In the genomic region with DNA sequence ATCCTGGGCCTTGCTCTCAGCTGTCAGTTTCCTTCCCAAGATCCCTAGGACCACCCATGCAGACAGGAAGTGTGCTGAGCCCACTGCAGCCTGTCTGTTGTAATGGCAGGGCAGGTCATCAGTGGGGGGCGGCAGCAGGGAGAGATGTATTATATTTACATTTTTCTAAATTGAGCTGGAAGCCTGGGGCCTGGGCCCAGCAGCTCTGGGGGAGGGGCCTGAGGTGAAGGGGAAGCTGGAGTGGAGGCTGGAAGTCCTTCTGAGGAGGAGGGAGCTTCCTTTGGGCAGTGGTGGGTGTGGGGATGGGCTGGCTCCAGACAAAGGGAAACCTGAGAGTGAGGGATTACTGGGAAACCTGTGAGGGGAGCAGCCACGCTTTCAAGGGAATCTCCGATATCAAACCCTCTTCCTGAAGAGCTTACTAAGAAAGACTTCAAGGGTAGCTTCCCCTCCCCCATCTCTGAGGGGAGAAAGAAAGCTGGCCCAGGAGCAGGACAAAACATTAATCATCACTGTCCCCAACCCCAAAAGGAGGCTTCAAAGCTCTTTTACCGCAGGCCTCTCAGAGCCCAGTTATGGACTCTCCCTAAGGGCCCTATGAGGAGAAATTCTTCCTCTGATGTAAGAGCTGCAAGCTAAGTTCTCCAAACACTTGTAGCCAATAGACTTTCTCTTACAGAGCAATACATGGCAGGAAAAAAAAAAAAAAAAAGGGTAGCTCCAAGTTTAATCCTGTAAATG, we compare ENCODE assay signal across 7 mouse cellular contexts.
A peak's percentile ranks its signal among the peaks of the same experiment; 100 is the strongest.
DNase-seq lines count a peak whose midpoint lies in the region; ATAC-seq lines count a peak whose summit lies in the region.

No protein-coding gene starts in this region.

- no peaks in the 10 kb centered on the region for H3K27me3 ChIP-seq in liver, embryonic 11.5 days (replicated peaks; ENCODE audit: control insufficient read depth, insufficient read depth, low read length)
- H3K27me3 ChIP-seq in liver, embryonic 12.5 days (replicated peaks), result no peaks in the 10 kb centered on the region
- H3K27me3 ChIP-seq in midbrain, embryonic 13.5 days, result no peaks in the 10 kb centered on the region

- intact Hi-C loops in heart, postnatal 14 days (cut with DNase I), result no loop called here

- H3K36me3 ChIP-seq in liver, embryonic 11.5 days (ENCODE audit: control insufficient read depth, insufficient read depth, low read length), result no peaks in the 10 kb centered on the region
- H3K36me3 ChIP-seq in liver, embryonic 12.5 days, result no peaks in the 10 kb centered on the region
- H3K36me3 ChIP-seq in midbrain, embryonic 13.5 days, result no peaks in the 10 kb centered on the region

- 23% methylated on average over 4 of the region's 4 CpGs for WGBS in liver, embryonic 11.5 days
- 35% methylated on average over 4 of the region's 4 CpGs for WGBS in liver, embryonic 12.5 days (ENCODE audit: insufficient replicate concordance)
- 13% methylated on average over 4 of the region's 4 CpGs for WGBS in midbrain, embryonic 13.5 days

- H3K9ac ChIP-seq in liver, embryonic 11.5 days (ENCODE audit: low read depth, low read length), result no peak overlapping the region
- H3K9ac ChIP-seq in liver, embryonic 12.5 days, result no peak overlapping the region
- H3K9ac ChIP-seq in midbrain, embryonic 13.5 days (replicated peaks), result no peak overlapping the region

- H3K4me2 ChIP-seq in liver, embryonic 11.5 days, result no peak overlapping the region
- H3K4me2 ChIP-seq in liver, embryonic 12.5 days, result no peak overlapping the region
- H3K4me2 ChIP-seq in midbrain, embryonic 13.5 days (replicated peaks), result no peak overlapping the region

- peak; percentile 58 for DNase-seq in liver, embryonic 11.5 days (ENCODE audit: low spot score)
- DNase-seq in embryo, embryonic 11 days, result peak; percentile 88
- DNase-seq in heart, postnatal 14 days, result peak; percentile 8 to 21
- no peak for DNase-seq in layer of hippocampus, adult 8-10 months (ENCODE audit: low spot score in 2 of 2)
- no peak for DNase-seq in cerebellum, adult 8-10 months

- no peak overlapping the region for H3K4me3 ChIP-seq in liver, embryonic 11.5 days (ENCODE audit: low read depth, low read length)
- H3K4me3 ChIP-seq in liver, embryonic 12.5 days, result no peak overlapping the region
- H3K4me3 ChIP-seq in midbrain, embryonic 13.5 days (replicated peaks), result no peak overlapping the region

- 0 out of 2 replicates have a peak overlapping the region, but pooled peaks have one; percentile 16 for H3K27ac ChIP-seq in liver, embryonic 11.5 days (ENCODE audit: low read depth, low read length)
- H3K27ac ChIP-seq in liver, embryonic 12.5 days, result no peak overlapping the region
- no peak overlapping the region for H3K27ac ChIP-seq in midbrain, embryonic 13.5 days

- H3K9me3 ChIP-seq in liver, embryonic 11.5 days (ENCODE audit: control insufficient read depth, low read length), result no peaks in the 10 kb centered on the region
- no peaks in the 10 kb centered on the region for H3K9me3 ChIP-seq in liver, embryonic 12.5 days (replicated peaks)
- H3K9me3 ChIP-seq in midbrain, embryonic 13.5 days, result no peaks in the 10 kb centered on the region

- peaks cover 2% of the 10 kb centered on the region; the same call in 1 of the 2 replicates for H3K4me1 ChIP-seq in liver, embryonic 11.5 days (replicated peaks; ENCODE audit: control insufficient read depth, insufficient read depth, low read length)
- H3K4me1 ChIP-seq in liver, embryonic 12.5 days, result peaks cover 8% of the 10 kb centered on the region; the same call in 1 of the 2 replicates
- peaks cover 7% of the 10 kb centered on the region for H3K4me1 ChIP-seq in midbrain, embryonic 13.5 days (replicated peaks)

- ATAC-seq in liver, embryonic 11.5 days (replicated peaks; ENCODE audit: low FRiP score), result peak; percentile 63
- no peak for ATAC-seq in liver, embryonic 12.5 days
- ATAC-seq in midbrain, embryonic 13.5 days, result peak; percentile 63

Comparison
In these comparisons a context has a peak if more than half of its experiments do, and no peak if none do; other contexts are left out.
1. DNase-seq: peak in liver, embryonic 11.5 days (single experiment), embryo, embryonic 11 days (single experiment) and heart, postnatal 14 days (2 of 2); none in layer of hippocampus, adult 8-10 months (0 of 2) and cerebellum, adult 8-10 months (single experiment).